16 mouse cellular contexts compared by ENCODE assay signal in genomic region chr7:130573746-130574145, GRCm38 (mm10). TPM values are rescaled to one million over a fixed set of nuclear protein-coding genes. Genes with fewer than 3 reads are reported as not detected.
DNase-seq lines count a peak whose midpoint lies in the region; ATAC-seq and TF ChIP-seq lines count a peak whose summit lies in the region.
"Had no signal": no experiment of that assay in that cellular context is flagged by ENCODE, and none has a peak within 500 bp of the region (broad histone marks: within the 10 kb centered on the region; RNA-seq: fewer than 3 reads in every experiment).

No protein-coding gene starts in this region.

- TF ChIP-seq POLR2A in heart, adult 2 months (IDR thresholded peaks at IDR 0.05; ENCODE audit: insufficient read depth, low read depth, low read length), result no peak
- TF ChIP-seq POLR2A in thymus, adult 2 months (IDR thresholded peaks at IDR 0.05; ENCODE audit: control insufficient read depth, extremely low read depth, insufficient read depth, low read length, poor library complexity), result no peak

- H3K27ac ChIP-seq in heart, adult 2 months, result peak overlapping the region; percentile 36
- H3K27ac ChIP-seq in kidney, embryonic 16.5 days (ENCODE audit: low read length), result peak overlapping the region; percentile 86
- no peak overlapping the region for H3K27ac ChIP-seq in neural tube, embryonic 14.5 days (ENCODE audit: low read depth, low read length)
- no peak overlapping the region for H3K27ac ChIP-seq in neural tube, embryonic 15.5 days (replicated peaks)
- H3K27ac ChIP-seq in thymus, adult 2 months (ENCODE audit: control insufficient read depth, insufficient read depth, low read length), result no peak overlapping the region
- H3K27ac ChIP-seq: hindbrain, postnatal 0 days; left cerebral cortex, adult 2 months; liver, embryonic 13.5 days; macrophage had no signal

- H3K4me2 ChIP-seq in kidney, embryonic 16.5 days (replicated peaks; ENCODE audit: low read depth, low read length), result no peak overlapping the region
- H3K4me2 ChIP-seq in neural tube, embryonic 14.5 days (ENCODE audit: low read depth, low read length), result no peak overlapping the region
- no peak overlapping the region for H3K4me2 ChIP-seq in neural tube, embryonic 15.5 days
- H3K4me2 ChIP-seq: liver, embryonic 13.5 days had no signal

- no peak overlapping the region for H3K9ac ChIP-seq in heart, adult 2 months (ENCODE audit: low read depth, low read length)
- H3K9ac ChIP-seq in kidney, embryonic 16.5 days (replicated peaks; ENCODE audit: low read length), result no peak overlapping the region
- H3K9ac ChIP-seq in neural tube, embryonic 14.5 days (replicated peaks; ENCODE audit: low read depth, low read length), result no peak overlapping the region
- no peak overlapping the region for H3K9ac ChIP-seq in neural tube, embryonic 15.5 days (replicated peaks)
- H3K9ac ChIP-seq: liver, embryonic 13.5 days; lung, embryonic 14.5 days had no signal

- ATAC-seq in kidney, embryonic 16.5 days (ENCODE audit: low FRiP score, low TSS enrichment), result no peak
- peak; percentile 29; the same call in 1 of the 2 replicates for ATAC-seq in neural tube, embryonic 14.5 days (ENCODE audit: low read depth)
- no peak for ATAC-seq in neural tube, embryonic 15.5 days (ENCODE audit: low FRiP score)

- H3K36me3 ChIP-seq in heart, adult 2 months (ENCODE audit: control insufficient read depth, insufficient read depth, low read length), result no peaks in the 10 kb centered on the region; the same call in 1 of the 2 replicates
- H3K36me3 ChIP-seq in kidney, embryonic 16.5 days (ENCODE audit: insufficient read depth, low read length), result no peaks in the 10 kb centered on the region
- no peaks in the 10 kb centered on the region for H3K36me3 ChIP-seq in neural tube, embryonic 14.5 days (ENCODE audit: control insufficient read depth, insufficient read depth, low read length)
- H3K36me3 ChIP-seq in neural tube, embryonic 15.5 days, result no peaks in the 10 kb centered on the region
- H3K36me3 ChIP-seq in thymus, adult 2 months (ENCODE audit: control insufficient read depth, insufficient read depth, low read length), result no peaks in the 10 kb centered on the region
- H3K36me3 ChIP-seq: liver, embryonic 13.5 days had no signal

- TF ChIP-seq EP300 in heart, adult 2 months (IDR thresholded peaks at IDR 0.05; ENCODE audit: insufficient read depth, low read depth, low read length), result no peak

- no peak for TF ChIP-seq CTCF in heart, adult 2 months (IDR thresholded peaks at IDR 0.05)
- TF ChIP-seq CTCF in thymus, adult 2 months (IDR thresholded peaks at IDR 0.05; ENCODE audit: borderline replicate concordance, control insufficient read depth, extremely low read depth, insufficient read depth, low read length, poor library complexity), result no peak

- 94% methylated on average over 10 of the region's 10 CpGs for WGBS in heart, adult 2 months
- 95% methylated on average over 10 of the region's 10 CpGs for WGBS in kidney, embryonic 16.5 days
- WGBS in neural tube, embryonic 14.5 days, result 84% methylated on average over 10 of the region's 10 CpGs
- 81% methylated on average over 10 of the region's 10 CpGs for WGBS in neural tube, embryonic 15.5 days
- WGBS in thymus, adult 2 months, result 89% methylated on average over 10 of the region's 10 CpGs

- no peak for DNase-seq in heart, adult 2 months
- DNase-seq in heart, postnatal 14 days, result no peak
- no peak for DNase-seq in kidney, adult 9 months
- DNase-seq in thymus, adult 2 months, result no peak
- DNase-seq: cerebellum, adult 8-10 months; gastrocnemius, postnatal 10 days; layer of hippocampus, adult 9-11 months; liver, embryonic 13.5 days; right cerebral cortex, postnatal 25 days had no signal

- intact Hi-C loops in heart, adult 2 months (cut with DNase I), result no loop called here
- intact Hi-C loops in heart, postnatal 14 days (cut with DNase I), result no loop called here

- no peaks in the 10 kb centered on the region for H3K9me3 ChIP-seq in kidney, embryonic 16.5 days (ENCODE audit: low read length)
- no peaks in the 10 kb centered on the region for H3K9me3 ChIP-seq in neural tube, embryonic 14.5 days (ENCODE audit: control insufficient read depth, low read length)
- H3K9me3 ChIP-seq in neural tube, embryonic 15.5 days (replicated peaks), result no peaks in the 10 kb centered on the region
- H3K9me3 ChIP-seq: liver, embryonic 13.5 days had no signal

- H3K79me2 ChIP-seq in heart, adult 2 months (replicated peaks; ENCODE audit: control insufficient read depth, insufficient read depth, low read length), result no peaks in the 10 kb centered on the region; the same call in 1 of the 2 replicates

- no peak overlapping the region for H3K4me3 ChIP-seq in heart, adult 2 months
- H3K4me3 ChIP-seq in kidney, embryonic 16.5 days (ENCODE audit: low read length), result no peak overlapping the region
- H3K4me3 ChIP-seq in neural tube, embryonic 14.5 days (ENCODE audit: low read depth, low read length), result no peak overlapping the region
- H3K4me3 ChIP-seq in neural tube, embryonic 15.5 days (replicated peaks), result no peak overlapping the region
- no peak overlapping the region for H3K4me3 ChIP-seq in thymus, adult 2 months (ENCODE audit: control insufficient read depth, insufficient read depth, low read length)
- H3K4me3 ChIP-seq: left cerebral cortex, adult 2 months; liver, embryonic 13.5 days had no signal

- H3K27me3 ChIP-seq in heart, adult 2 months (ENCODE audit: control insufficient read depth, insufficient read depth, low read length), result no peaks in the 10 kb centered on the region
- no peaks in the 10 kb centered on the region for H3K27me3 ChIP-seq in kidney, embryonic 16.5 days (ENCODE audit: insufficient read depth, low read length)
- H3K27me3 ChIP-seq in neural tube, embryonic 14.5 days (ENCODE audit: control insufficient read depth, insufficient read depth, low read length), result no peaks in the 10 kb centered on the region
- no peaks in the 10 kb centered on the region for H3K27me3 ChIP-seq in neural tube, embryonic 15.5 days (replicated peaks)
- H3K27me3 ChIP-seq in thymus, adult 2 months (ENCODE audit: control insufficient read depth, insufficient read depth, low read length), result no peaks in the 10 kb centered on the region
- H3K27me3 ChIP-seq: liver, embryonic 13.5 days had no signal

- H3K4me1 ChIP-seq in heart, adult 2 months (ENCODE audit: control insufficient read depth, insufficient read depth, low read length), result peaks cover 12% of the 10 kb centered on the region
- H3K4me1 ChIP-seq in kidney, embryonic 16.5 days (ENCODE audit: insufficient read depth, low read length), result peaks cover 18% of the 10 kb centered on the region
- H3K4me1 ChIP-seq in neural tube, embryonic 14.5 days (ENCODE audit: control insufficient read depth, insufficient read depth, low read length), result no peaks in the 10 kb centered on the region
- H3K4me1 ChIP-seq in neural tube, embryonic 15.5 days, result peaks cover 17% of the 10 kb centered on the region
- 0 out of 2 replicates have a peak, but pooled peaks cover 3% of the 10 kb centered on the region for H3K4me1 ChIP-seq in thymus, adult 2 months (replicated peaks; ENCODE audit: control insufficient read depth, insufficient read depth, low read length)

RNA-seq across cellular contexts. Expression of gene Nsmce4a, which starts 0.8 kb away (rescaled TPM):
- total RNA-seq in heart, adult 2 months (2021), result 10 to 100 TPM; 38.6 to 46.0 TPM
- polyA plus RNA-seq in heart, adult 2 months (2012; rRNA removed), result 20.0 and 32.3 TPM in 2 replicates
- total RNA-seq in heart, postnatal 14 days (2021), result 10 to 100 TPM; 44.3 to 44.4 TPM
- 155 and 159 TPM in 2 replicates for polyA plus RNA-seq in kidney, embryonic 16.5 days (2015; fragmentation: Nextera tagmentation; extraction: Ambion mirVana)
- polyA plus RNA-seq in neural tube, embryonic 14.5 days (2014; fragmentation: Nextera tagmentation; extraction: Ambion mirVana), result 89.6 and 97.3 TPM in 2 replicates
- polyA plus RNA-seq in neural tube, embryonic 15.5 days (2015; fragmentation: Nextera tagmentation; extraction: Ambion mirVana), result 74.8 and 96.9 TPM in 2 replicates
- polyA plus RNA-seq in thymus, adult 2 months (2012; rRNA removed), result 72.1 and 110 TPM in 2 replicates

RNA-seq across cellular contexts. Expression of gene Tacc2, which starts 3.5 kb away (rescaled TPM):
- 100 to 1,000 TPM; 339 to 480 TPM for total RNA-seq in heart, adult 2 months (2021)
- polyA plus RNA-seq in heart, adult 2 months (2012; rRNA removed), result 117 and 163 TPM in 2 replicates
- total RNA-seq in heart, postnatal 14 days (2021), result 100 to 1,000 TPM; 316 to 336 TPM
- polyA plus RNA-seq in kidney, embryonic 16.5 days (2015; fragmentation: Nextera tagmentation; extraction: Ambion mirVana), result 31.3 and 40.0 TPM in 2 replicates
- polyA plus RNA-seq in neural tube, embryonic 14.5 days (2014; fragmentation: Nextera tagmentation; extraction: Ambion mirVana), result 63.4 and 74.7 TPM in 2 replicates
- polyA plus RNA-seq in neural tube, embryonic 15.5 days (2015; fragmentation: Nextera tagmentation; extraction: Ambion mirVana), result 53.9 and 58.9 TPM in 2 replicates
- 31.9 and 41.1 TPM in 2 replicates for polyA plus RNA-seq in thymus, adult 2 months (2012; rRNA removed)

RNA-seq across cellular contexts. Expression of gene Ate1, which starts 53.6 kb away (rescaled TPM):
- 10 to 100 TPM; 34.1 to 34.9 TPM for total RNA-seq in heart, adult 2 months (2021)
- 8.9 and 18.1 TPM in 2 replicates for polyA plus RNA-seq in heart, adult 2 months (2012; rRNA removed)
- 10 to 100 TPM; 29.5 to 32.5 TPM for total RNA-seq in heart, postnatal 14 days (2021)
- polyA plus RNA-seq in kidney, embryonic 16.5 days (2015; fragmentation: Nextera tagmentation; extraction: Ambion mirVana), result 58.5 and 68.6 TPM in 2 replicates
- polyA plus RNA-seq in neural tube, embryonic 14.5 days (2014; fragmentation: Nextera tagmentation; extraction: Ambion mirVana), result 97.4 and 121 TPM in 2 replicates
- polyA plus RNA-seq in neural tube, embryonic 15.5 days (2015; fragmentation: Nextera tagmentation; extraction: Ambion mirVana), result 103 and 111 TPM in 2 replicates
- 6.5 and 9.0 TPM in 2 replicates for polyA plus RNA-seq in thymus, adult 2 months (2012; rRNA removed)

Comparison
In these comparisons a context has a peak if more than half of its experiments do, and no peak if none do; other contexts are left out.
1. H3K27ac ChIP-seq: peak in heart, adult 2 months (single experiment) and kidney, embryonic 16.5 days (single experiment); none in neural tube, embryonic 14.5 days (single experiment), neural tube, embryonic 15.5 days (single experiment) and thymus, adult 2 months (single experiment).